Mouse (Mus musculus) cortical plate, adult 2 months (tissue): ENCODE measurements around the gene Nlk.

ENCODE experiments used
- CTCF ChIP-seq: fragments of 200-500 bp; IDR thresholded peaks from 2 replicates; pipeline ENCODE4 v1.5.1; 2011; ENCODE audit warnings: mild to moderate bottlenecking, control low read depth, low read length; ENCODE audit not compliant: insufficient read depth; ENCODE audit errors: extremely low read depth
- POLR2A ChIP-seq: fragments of 200-500 bp; IDR thresholded peaks from 2 replicates; pipeline ENCODE4 v1.6.1; 2011; ENCODE audit warnings: mild to moderate bottlenecking, low read length, control low read depth; ENCODE audit not compliant: insufficient read depth; ENCODE audit errors: extremely low read depth

GRCm38 (mm10) chr11:78668647-78669046 lies 28.5 kb downstream of the Nlk start:
- TF ChIP-seq POLR2A (no peak), CTCF (no peak)
